Mouse (Mus musculus) liver, embryonic 15.5 days (tissue): ENCODE measurements around the gene Wdr66. TPM values are rescaled to one million over a fixed set of nuclear protein-coding genes. Genes with fewer than 3 reads are reported as not detected.
A peak's percentile ranks its signal among the peaks of the same experiment; 100 is the strongest.

Experiments used
- ATAC-seq: fragments of 200-750 bp; cut with Nextera tagmentation; 2 replicates; pipeline ENCODE4 v1.8.0; 2017; ENCODE audit warnings: moderate number of reproducible peaks, mild to moderate bottlenecking, moderate library complexity; ENCODE audit not compliant: insufficient read depth
- H3K27ac ChIP-seq: fragments of 300-500 bp; sonication (generic); replicated peaks from 2 replicates; pipeline ENCODE4 v1.5.1; 2015; ENCODE audit warnings: mild to moderate bottlenecking, inconsistent platforms
- H3K27me3 ChIP-seq: fragments of 300-500 bp; sonication (generic); 2 replicates; pipeline ENCODE4 v1.6.1; 2015; ENCODE audit warnings: mild to moderate bottlenecking, inconsistent platforms
- H3K36me3 ChIP-seq: fragments of 300-500 bp; sonication (generic); replicated peaks from 2 replicates; pipeline ENCODE4 v1.6.1; 2015; ENCODE audit warnings: moderate library complexity, mild to moderate bottlenecking, inconsistent platforms
- H3K4me1 ChIP-seq: fragments of 300-500 bp; sonication (generic); replicated peaks from 2 replicates; pipeline ENCODE4 v1.6.1; 2015; ENCODE audit warnings: inconsistent platforms
- H3K4me2 ChIP-seq: fragments of 300-500 bp; sonication (generic); 2 replicates; pipeline ENCODE4 v1.6.1; 2015; ENCODE audit warnings: moderate library complexity, mild to moderate bottlenecking, inconsistent platforms
- H3K4me3 ChIP-seq: fragments of 300-500 bp; sonication (generic); replicated peaks from 2 replicates; pipeline ENCODE4 v1.5.1; 2015; ENCODE audit warnings: mild to moderate bottlenecking, inconsistent platforms
- H3K9ac ChIP-seq: fragments of 300-500 bp; sonication (generic); 2 replicates; pipeline ENCODE4 v1.6.1; 2015; ENCODE audit warnings: moderate library complexity, mild to moderate bottlenecking, inconsistent platforms
- H3K9me3 ChIP-seq: fragments of 300-500 bp; sonication (generic); replicated peaks from 2 replicates; pipeline ENCODE4 v1.6.1; 2016; ENCODE audit warnings: inconsistent platforms
- WGBS: fragments of 180-500 bp; shearing (Covaris S2); methylation state at CpG from one replicate; pipeline ENCODE4 v1.1.7; 2015; ENCODE audit warnings: mixed read lengths; ENCODE audit not compliant: insufficient replicate concordance; 5-methylcytosine and 5-hydroxymethylcytosine counted together
- polyA plus RNA-seq: library from polyadenylated mRNA; unstranded; fragments of >200 nt; fragmentation: Nextera tagmentation; extraction: Ambion mirVana; gene quantifications from 2 replicates; pipeline ENCODE4 v1.2.1, GENCODE M21; 2015

Wdr66 gene
- polyA plus RNA-seq, 1 experiment from 2014 or later, result 0.14 TPM

DNA sequence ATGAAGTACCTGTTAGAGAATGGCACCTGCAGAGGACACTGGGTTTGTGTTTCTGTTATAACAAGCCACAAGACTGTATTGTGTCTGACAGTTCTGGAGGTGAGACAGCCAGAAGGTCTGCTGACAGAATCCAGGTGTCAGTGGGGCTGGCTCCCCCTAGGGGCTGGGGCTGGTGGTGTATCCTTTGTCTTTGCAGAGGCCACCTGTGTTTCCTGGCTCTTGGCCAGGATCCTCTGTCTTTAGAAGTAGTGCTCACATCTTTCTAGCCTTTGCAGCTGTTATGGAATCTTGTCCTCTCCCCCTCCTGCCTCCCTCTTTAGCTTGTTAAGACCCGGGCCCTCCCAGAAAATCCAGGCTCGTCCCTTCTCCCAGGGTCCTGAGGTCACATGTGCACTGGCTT lies 16.2 kb upstream of the Wdr66 start:
- H3K4me3 ChIP-seq, result no peak overlapping the region
- no peaks in the 10 kb centered on the region for H3K9me3 ChIP-seq
- H3K36me3 ChIP-seq, result peaks cover 76% of the 10 kb centered on the region
- H3K27me3 ChIP-seq, result no peaks in the 10 kb centered on the region
- peak; percentile 42; the same call in 1 of the 2 replicates for ATAC-seq
- H3K4me1 ChIP-seq, result peaks cover 21% of the 10 kb centered on the region
- H3K27ac ChIP-seq, result no peak overlapping the region
- H3K9ac ChIP-seq, result no peak overlapping the region
- 58% methylated on average over 2 of the region's 2 CpGs for WGBS
- no peak overlapping the region for H3K4me2 ChIP-seq

DNA sequence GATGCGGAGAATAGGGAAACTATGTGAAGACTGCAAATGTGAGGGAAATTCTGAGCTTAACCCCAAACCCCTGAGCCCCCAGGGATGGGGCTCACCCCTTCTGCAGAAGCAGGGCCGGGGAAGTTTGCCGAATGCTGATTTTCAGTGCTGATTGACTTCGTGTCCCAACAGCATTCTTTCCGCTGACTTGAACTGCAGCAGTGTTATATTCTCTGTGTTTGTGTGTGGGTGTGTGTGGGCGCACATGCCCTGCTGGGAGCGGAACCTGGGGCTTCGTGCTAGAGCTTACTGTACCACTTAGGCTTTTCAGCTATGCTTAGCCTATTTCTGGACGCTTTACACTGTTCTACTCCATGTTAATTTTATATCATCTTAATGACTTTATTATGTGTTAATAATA lies 15.5 kb upstream of the Wdr66 start:
- 84% methylated on average over 9 of the region's 9 CpGs for WGBS
- Histone ChIP-seq H3K36me3 (peaks cover 76% of the 10 kb centered on the region), H3K4me2 (no peak overlapping the region), H3K9ac (no peak overlapping the region), H3K27ac (no peak overlapping the region), H3K4me1 (peaks cover 19% of the 10 kb centered on the region), H3K9me3 (no peaks in the 10 kb centered on the region), H3K27me3 (no peaks in the 10 kb centered on the region), H3K4me3 (no peak overlapping the region)
- no peak for ATAC-seq

DNA sequence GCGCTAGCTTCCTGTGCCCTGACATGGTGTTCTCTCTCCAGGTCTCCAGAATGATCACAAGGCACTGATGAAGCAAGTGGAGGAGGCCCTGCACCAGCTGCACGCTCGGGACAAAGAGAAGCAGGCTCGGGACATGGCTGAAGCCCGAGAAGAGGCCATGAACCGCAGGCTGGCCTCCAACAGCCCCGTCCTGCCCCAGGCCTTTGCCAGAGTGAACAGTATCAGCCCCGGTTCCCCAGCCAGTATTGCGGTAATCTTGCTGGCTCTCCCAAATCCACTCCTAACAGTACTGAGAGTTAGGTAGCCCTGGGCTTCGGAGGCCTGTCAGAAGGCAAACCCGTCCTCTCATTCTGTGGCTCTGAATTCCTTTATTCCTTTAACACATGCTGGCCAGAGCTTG lies 12.4 kb upstream of the Wdr66 start:
- Histone ChIP-seq H3K9ac (no peak overlapping the region), H3K4me1 (peaks cover 8% of the 10 kb centered on the region), H3K36me3 (peaks cover 99% of the 10 kb centered on the region), H3K4me2 (no peak overlapping the region), H3K4me3 (no peak overlapping the region), H3K9me3 (no peaks in the 10 kb centered on the region), H3K27ac (no peak overlapping the region), H3K27me3 (no peaks in the 10 kb centered on the region)
- WGBS, result 85% methylated on average over 11 of the region's 11 CpGs
- no peak for ATAC-seq

DNA sequence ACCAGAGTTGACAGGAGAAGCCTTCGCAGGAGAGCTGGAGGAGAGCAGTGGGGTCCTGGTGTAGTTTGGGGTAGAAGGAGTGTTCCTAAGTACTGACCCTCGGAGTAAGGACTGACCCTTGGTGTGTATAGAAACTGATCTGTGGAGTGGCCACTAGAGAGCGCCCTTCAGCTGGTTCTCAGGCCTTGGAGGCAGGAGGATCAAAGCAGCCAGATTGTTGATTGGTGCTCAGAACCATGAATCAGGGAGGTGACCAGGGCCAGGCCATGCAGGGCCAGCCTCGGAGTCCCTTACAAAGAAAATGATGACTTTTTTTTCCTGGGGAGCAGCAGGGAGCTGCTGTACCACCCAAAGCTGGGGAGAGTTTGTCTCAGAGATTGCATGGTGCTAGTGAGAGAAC lies 6.4 kb upstream of the Wdr66 start:
- no peak for ATAC-seq

DNA sequence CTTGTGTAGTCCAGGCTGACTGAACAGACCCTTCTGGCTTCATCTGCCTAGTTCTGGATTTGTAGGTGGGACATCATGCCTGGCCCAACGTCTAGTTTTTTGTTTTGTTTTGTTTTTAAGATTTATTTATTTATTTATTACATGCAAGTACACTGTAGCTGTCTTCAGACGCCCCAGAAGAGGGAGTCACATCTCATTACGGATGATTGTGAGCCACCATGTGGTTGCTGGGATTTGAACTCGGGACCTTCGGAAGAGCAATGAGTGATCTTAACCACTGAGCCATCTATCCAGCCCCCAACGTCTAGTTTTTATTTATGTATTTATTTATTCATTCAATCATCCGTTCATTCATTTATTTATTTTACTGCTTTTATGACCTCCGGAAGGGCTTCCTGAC lies 512 bp upstream of the Wdr66 start:
- Histone ChIP-seq H3K4me1 (peaks cover 6% of the 10 kb centered on the region; the same call in 1 of the 2 replicates), H3K36me3 (peaks cover 14% of the 10 kb centered on the region; the same call in 1 of the 2 replicates), H3K27me3 (peaks cover 23% of the 10 kb centered on the region), H3K9me3 (no peaks in the 10 kb centered on the region), H3K4me3 (no peak overlapping the region), H3K27ac (no peak overlapping the region), H3K4me2 (no peak overlapping the region), H3K9ac (no peak overlapping the region)
- WGBS, result 60% methylated on average over 8 of the region's 8 CpGs
- no peak for ATAC-seq

More for the DNA sequence above, 6.4 kb upstream of the Wdr66 start:
- Histone ChIP-seq H3K4me2 (no peak overlapping the region), H3K27ac (no peak overlapping the region), H3K4me3 (no peak overlapping the region), H3K27me3 (no peaks in the 10 kb centered on the region), H3K9me3 (no peaks in the 10 kb centered on the region), H3K9ac (no peak overlapping the region), H3K36me3 (peaks cover 61% of the 10 kb centered on the region), H3K4me1 (no peaks in the 10 kb centered on the region)
- 37% methylated on average over 4 of the region's 4 CpGs for WGBS

DNA sequence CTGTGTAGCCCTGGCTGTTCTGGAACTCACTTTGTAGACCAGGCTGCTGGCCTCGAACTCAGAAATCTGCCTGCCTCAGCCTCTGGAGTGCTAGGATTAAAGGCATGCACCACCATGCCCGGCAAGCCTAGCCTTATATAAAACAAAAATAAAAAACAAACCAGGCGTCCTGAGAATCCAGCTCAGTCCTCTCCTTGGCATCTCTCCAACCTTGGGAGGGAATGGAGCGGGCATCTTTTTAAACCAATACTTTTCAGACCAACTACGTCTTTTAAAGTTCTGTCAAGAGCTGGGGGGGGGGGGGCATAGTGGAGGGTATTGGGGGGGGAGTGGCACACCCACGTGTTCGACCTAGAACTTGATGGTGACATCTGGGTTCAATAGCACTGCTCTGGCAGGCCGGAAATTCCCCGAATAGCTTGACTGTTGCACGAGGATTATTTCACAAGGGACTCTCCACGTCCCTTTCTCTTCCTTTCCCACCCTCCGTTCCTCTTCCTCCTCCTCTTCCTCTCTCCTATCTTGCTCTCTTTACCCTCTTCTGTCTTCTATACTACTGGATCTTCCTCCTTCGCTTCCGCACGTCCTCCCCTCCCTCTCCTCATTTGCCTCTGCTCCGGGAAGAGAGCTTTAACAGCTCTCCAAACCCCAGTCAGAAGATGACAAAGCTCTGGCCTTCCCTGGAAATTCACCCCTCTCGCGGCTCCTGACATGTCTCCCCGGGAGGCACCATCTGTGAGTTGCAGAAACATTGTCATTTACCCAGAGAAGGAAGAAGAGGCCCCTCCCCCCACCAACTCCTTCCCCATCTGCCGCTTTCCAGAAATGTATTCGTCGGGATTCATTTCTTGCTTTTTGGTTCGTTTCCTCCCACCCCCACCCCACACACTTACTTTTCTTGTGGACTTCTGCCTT lies 5.2 kb downstream of the Wdr66 start:
- 31% methylated on average over 23 of the region's 23 CpGs for whole genome bisulfite sequencing
- H3K27ac ChIP-seq, result no peak overlapping the region
- no peak overlapping the region; the same call in none of the 2 replicates for H3K4me2 ChIP-seq

DNA sequence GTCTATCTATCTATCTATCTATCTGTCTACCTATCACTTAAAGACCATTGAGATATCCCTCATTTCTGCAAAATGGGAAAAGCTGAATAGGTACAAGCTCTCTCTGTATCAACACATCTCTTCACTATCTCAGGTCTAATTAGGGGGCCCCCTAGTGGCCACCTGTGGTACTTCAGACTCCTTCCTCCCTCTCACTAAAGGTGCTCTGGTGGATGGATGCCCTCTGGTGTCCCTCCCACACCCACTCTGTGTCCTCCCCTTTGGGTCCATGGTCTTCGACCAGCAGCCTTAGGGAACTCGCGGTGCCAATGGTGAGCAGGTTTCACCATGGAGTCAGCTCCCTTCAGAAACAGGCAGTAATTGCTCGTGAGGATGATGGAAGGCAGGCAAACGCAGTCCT lies 7.1 kb downstream of the Wdr66 start:
- Histone ChIP-seq H3K27me3 (peaks cover 16% of the 10 kb centered on the region), H3K4me3 (no peak overlapping the region), H3K4me2 (no peak overlapping the region), H3K9ac (no peak overlapping the region), H3K27ac (no peak overlapping the region), H3K9me3 (no peaks in the 10 kb centered on the region), H3K4me1 (peaks cover 6% of the 10 kb centered on the region; the same call in 1 of the 2 replicates), H3K36me3 (no peaks in the 10 kb centered on the region)
- 47% methylated on average over 5 of the region's 5 CpGs for WGBS
- no peak for ATAC-seq

More for the DNA sequence above, 5.2 kb downstream of the Wdr66 start:
- H3K9me3 ChIP-seq, result no peaks in the 10 kb centered on the region
- ATAC-seq, result no peak
- peaks cover 29% of the 10 kb centered on the region for H3K27me3 ChIP-seq
- peaks cover 6% of the 10 kb centered on the region; the same call in 1 of the 2 replicates for H3K4me1 ChIP-seq
- no peaks in the 10 kb centered on the region for H3K36me3 ChIP-seq
- no peak overlapping the region for H3K4me3 ChIP-seq
- no peak overlapping the region for H3K9ac ChIP-seq

DNA sequence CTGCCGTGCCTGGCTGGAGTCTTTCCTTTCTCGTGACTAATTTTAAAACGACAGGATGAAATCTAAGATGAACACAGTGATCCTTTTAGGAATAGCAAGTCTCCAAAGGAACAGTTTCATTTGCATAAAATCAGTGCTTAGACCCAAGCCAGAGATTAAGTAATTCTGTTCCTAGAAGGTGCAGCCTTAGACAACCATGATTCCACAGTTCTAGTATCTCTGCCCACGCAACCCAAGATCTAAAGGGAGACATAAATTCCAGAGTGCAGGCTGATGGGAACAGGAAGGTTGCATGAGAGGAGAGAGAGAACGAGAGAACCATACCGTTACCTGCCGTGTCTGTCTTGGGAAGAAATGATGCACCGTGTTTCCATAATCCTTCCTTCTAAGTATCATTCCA lies 8.8 kb downstream of the Wdr66 start:
- H3K9me3 ChIP-seq, result no peaks in the 10 kb centered on the region
- H3K4me1 ChIP-seq, result peaks cover 6% of the 10 kb centered on the region; the same call in 1 of the 2 replicates
- no peak for ATAC-seq
- H3K4me3 ChIP-seq, result no peak overlapping the region
- WGBS, result 72% methylated on average over 8 of the region's 8 CpGs
- H3K4me2 ChIP-seq, result no peak overlapping the region
- no peak overlapping the region for H3K9ac ChIP-seq
- H3K27ac ChIP-seq, result no peak overlapping the region
- H3K27me3 ChIP-seq, result peaks cover 11% of the 10 kb centered on the region
- H3K36me3 ChIP-seq, result no peaks in the 10 kb centered on the region

DNA sequence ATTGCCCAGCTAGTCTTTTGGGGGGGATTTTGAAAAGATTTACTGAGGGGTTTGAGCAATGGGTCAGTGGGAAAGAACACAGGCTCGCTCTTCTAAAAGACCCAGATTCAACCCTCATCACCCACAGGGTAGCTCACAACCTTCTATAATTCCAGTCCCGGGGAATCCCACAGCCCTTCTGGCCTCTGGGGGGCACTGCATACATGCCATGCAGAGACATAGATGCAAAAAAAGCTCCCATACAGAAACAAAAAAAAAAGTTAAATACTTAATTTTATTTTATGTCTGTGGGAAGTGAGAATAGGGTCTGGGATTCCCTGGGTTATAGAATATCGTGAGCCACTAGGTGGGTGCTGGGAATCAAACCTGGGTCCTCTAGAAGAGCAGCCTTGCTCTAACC lies 15.0 kb downstream of the Wdr66 start:
- H3K9ac ChIP-seq, result no peak overlapping the region
- H3K4me1 ChIP-seq, result no peaks in the 10 kb centered on the region
- H3K4me3 ChIP-seq, result no peak overlapping the region
- no peaks in the 10 kb centered on the region for H3K27me3 ChIP-seq
- ATAC-seq, result no peak
- no peak overlapping the region for H3K27ac ChIP-seq
- H3K9me3 ChIP-seq, result no peaks in the 10 kb centered on the region
- H3K36me3 ChIP-seq, result no peaks in the 10 kb centered on the region
- H3K4me2 ChIP-seq, result no peak overlapping the region
- WGBS, result 61% methylated on average over 3 of the region's 3 CpGs

DNA sequence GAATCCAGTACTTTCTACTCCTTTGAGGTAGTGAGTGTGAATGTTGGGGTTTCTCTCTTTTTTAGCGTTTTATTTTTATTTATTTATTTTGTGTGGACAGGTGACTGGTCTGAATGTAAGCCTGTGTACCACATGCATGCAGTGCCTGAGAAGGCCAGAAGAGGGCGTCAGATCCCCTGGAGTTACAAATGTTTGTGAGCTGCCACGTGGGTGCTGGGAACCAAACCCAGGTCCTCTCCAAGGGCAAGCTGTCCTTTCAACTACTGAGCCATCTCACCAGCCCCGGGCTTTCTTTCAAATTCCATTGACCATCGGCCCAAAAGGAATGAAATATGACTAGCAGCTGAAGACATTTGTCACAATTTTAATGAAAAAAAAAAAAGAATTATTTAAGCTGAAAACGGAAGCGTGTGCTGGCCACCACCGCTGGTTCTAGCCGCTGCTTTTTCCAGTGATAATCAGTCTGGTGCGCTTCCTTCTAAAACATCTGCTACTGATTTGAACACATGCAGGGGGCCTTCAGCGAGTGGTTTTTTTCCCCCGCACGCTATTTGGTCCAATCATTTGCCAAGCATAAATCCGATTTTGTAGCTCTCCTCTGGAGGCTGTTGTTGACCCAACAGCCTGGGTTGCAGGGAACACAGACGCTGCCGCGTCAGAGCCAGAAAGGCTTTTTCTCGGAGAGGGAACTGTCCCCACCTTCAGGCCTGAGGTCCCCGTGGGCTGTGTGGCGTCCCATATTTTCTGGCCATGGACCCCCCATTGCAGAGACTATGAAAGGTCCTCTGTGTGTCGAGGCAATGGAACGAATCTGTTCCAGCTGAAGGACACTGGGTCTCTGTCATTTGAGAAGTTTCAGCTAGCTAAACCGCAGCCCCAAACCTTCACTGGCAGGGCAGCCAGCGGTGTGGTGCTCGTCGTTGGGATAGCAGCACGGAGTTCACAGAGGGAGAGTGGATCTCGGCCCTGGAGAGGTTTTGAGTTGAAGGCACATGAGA lies 16.9 kb downstream of the Wdr66 start:
- Histone ChIP-seq H3K36me3 (no peaks in the 10 kb centered on the region), H3K4me3 (no peak overlapping the region), H3K27me3 (no peaks in the 10 kb centered on the region), H3K4me1 (no peaks in the 10 kb centered on the region), H3K27ac (no peak overlapping the region), H3K4me2 (no peak overlapping the region), H3K9ac (no peak overlapping the region), H3K9me3 (no peaks in the 10 kb centered on the region)
- WGBS, result 79% methylated on average over 28 of the region's 28 CpGs
- no peak for ATAC-seq

DNA sequence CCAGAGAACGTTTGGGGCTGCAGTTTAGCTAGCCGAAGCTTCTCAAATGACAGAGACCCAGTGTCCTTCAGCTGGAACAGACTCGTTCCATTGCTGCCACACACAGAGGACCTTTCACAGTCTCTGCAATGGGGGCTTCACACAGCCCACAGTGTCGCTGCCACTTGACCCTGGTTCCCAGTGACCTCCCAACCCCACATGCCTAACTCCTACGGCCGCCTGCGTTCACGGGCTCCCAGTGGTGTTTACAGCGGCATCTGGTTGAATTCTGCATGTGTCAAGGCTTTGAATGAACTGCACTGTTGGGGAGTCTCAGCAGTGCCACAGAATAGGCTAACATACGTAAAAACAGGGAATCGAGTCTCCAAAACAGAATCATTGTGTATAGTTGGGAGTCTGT lies 19.0 kb downstream of the Wdr66 start:
- H3K4me1 ChIP-seq, result no peaks in the 10 kb centered on the region
- no peak overlapping the region for H3K4me3 ChIP-seq
- H3K9me3 ChIP-seq, result no peaks in the 10 kb centered on the region
- no peak overlapping the region for H3K9ac ChIP-seq
- 77% methylated on average over 11 of the region's 11 CpGs for WGBS
- H3K27ac ChIP-seq, result no peak overlapping the region
- H3K36me3 ChIP-seq, result no peaks in the 10 kb centered on the region
- no peak for ATAC-seq
- no peaks in the 10 kb centered on the region for H3K27me3 ChIP-seq
- no peak overlapping the region for H3K4me2 ChIP-seq
